Mouse (Mus musculus) cerebellum, postnatal 36 days (tissue): Measurements from ENCODE around the gene Tgfbr3.

Experiments
- DNase-seq, 2 experiments: peaks; one replicate each; pipeline ENCODE4 v3.0.0; 2021 to 2022; ENCODE audit warnings: mixed read lengths in 2 of 2

Tgfbr3 gene

DNA sequence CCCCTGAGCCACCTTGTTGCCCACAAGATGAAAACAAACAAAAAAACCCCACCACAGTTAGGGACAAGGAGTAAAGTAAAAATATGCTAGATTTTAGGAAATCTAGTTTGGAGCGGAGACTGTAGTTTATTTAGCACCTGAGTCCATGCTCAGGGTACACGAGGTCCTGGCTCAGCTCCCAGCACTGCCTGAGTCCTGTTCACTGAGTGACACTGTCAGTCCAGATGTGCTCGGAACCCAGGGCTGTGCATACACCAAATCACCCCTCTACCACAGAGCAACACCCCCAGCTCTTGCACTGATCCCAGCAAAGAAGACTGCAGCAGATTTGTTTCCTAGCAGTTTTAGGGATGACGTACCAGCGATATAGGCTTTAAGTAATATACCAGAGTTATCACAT, 119.6 kb downstream of the Tgfbr3 start:
- no peak for DNase-seq

DNA sequence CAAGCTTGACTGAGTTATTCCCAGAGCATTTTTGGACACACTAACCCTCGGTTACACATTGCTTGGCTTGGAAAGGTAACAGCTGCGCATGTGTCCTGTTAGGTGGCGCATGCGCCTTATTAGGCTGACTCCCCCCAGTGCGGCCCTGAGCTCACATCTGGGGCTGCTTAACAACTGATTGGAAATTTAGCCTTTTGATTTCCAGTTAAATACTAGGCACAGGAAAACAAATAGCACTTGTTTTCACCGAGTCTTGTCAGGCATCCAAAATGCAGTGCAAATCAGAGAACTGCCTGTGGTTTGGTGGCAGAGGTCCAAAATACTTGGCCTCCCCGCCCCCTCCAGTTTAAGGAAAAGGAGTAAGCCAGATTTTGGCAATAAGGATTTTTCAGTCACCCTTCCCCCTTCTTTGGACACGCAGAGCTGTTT, 121.5 kb downstream of the Tgfbr3 start:
- DNase-seq = peak; percentile 62 to 69

DNA sequence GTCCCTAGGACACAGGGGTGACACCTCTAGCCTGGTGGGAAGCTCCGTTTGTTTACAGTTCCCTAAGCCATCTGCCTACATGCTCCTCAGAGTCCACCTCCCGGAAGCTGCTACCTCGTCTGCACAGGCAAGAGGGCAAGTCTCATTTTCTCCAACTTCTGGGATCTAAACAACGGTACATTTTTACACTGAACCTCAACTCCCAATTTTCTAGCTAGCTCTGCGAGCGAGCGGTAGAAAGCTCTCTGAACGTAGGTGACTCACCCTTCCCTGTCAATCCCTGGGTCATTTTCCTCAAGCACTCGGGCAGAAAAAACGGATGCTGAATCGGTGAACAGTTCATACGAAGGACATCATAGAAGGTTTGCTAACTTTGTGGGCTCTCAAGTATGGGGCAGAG, 122.1 kb downstream of the Tgfbr3 start:
- peak; percentile 14 to 40 for DNase-seq

DNA sequence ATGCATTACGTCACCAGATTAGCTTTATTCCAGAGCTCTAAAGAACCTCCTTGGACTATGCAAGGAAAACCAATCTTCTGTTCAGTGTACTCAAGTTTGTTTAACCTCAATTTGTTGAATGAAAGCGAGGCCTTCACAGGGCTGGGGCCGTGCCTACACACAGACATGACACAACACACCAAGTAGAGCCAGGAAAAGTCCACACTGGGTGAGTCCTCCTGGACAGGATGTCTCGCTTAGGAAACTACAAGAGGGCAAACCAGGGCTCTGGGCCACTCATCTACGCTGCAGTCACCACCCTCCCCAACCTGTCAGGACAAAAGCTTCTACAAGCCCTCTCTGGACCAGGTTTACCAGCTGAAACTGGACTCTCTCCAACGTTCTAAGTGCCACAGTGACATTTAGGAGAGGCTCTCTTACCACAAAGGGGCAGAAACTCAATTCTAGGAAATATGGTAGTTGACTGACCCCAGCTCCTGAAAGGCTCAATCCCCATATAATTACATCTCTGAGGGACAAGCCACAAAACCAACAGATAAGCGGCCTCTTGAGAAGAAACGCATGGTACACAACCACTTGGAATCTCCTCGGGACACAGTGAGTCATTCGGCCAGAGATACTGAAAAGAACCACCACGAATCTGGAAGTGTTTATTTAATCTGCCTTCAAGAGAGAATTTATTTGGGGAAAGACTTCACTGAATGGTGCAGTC, 122.6 kb downstream of the Tgfbr3 start:
- DNase-seq = peak in 1 of 2 experiments; percentile 16

DNA sequence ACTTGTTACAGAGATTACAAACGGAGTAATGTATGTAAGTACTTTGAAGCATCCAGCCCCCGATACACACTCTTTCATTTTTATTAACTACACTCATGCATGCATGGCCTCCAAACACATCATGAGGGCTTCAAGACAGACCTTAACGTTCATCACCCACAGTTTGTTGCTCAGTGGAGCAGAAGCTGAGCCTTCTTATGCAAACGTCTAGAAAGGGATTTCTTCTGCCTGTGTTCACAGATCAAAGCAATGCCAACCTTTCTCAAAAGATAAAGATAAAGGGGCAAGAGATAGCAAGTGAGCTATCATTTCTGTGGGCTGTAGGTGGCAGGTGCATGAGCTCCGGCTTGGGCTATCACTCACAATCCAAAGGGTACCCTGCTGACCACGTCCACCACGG, 123.7 kb downstream of the Tgfbr3 start:
- no peak for DNase-seq

DNA sequence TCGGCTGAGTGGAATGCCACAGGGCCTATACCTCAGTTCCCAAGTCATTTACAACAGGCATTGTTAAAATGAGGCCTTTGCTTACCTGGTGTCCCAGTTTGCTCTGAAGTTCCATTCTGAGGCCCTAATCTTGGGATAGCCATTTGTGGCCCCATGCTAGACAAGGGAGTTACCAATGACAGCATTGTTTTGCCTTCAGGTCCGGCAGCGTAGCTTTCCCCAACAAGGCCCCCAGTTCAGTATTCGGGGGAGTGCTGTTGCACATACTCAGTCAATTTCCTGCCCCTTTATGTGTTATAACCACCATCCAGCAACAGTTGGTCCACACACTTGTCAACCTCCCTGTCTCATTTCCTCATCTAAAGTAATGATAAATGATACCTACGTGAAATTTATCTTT, 124.2 kb downstream of the Tgfbr3 start:
- no peak for DNase-seq

DNA sequence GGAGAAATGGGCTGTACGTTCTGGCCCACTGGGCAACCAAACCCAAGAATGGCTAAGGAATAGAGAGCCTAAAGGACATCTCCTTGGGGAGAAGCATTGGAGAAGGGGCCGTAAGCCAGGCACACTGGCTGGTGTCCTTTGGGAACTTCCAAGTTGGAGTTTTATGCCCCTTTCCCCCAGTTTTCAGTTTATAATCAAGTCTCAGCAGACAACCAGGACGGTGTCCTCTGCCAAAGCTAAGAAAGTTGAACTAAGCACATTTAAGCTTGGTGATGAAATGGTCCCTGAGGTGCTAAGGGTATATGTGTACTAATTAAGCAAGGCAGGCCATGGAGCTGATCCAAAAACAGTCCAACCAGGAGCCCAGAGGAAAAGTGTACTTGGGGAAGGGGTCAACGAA, 124.6 kb downstream of the Tgfbr3 start:
- DNase-seq = no peak

DNA sequence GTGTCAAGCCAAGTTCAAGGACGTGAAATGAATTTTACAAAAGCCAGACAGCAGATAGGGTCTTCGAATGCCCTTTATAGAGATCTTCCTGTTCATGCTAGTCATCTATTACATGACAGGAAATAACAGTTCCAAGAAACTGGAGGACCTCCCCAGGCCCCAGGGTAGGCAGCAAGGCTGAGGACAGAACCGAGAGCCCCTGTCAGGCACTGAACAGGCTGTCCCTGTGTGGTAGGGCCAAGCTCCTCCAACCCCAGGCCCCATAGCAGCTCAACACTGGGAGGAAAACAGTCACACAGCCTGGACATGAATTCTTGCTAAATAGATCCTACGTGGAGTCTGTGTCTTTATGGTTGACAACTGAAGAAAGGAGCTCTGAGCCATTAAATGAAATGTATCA, 125.3 kb downstream of the Tgfbr3 start:
- no peak for DNase-seq

DNA sequence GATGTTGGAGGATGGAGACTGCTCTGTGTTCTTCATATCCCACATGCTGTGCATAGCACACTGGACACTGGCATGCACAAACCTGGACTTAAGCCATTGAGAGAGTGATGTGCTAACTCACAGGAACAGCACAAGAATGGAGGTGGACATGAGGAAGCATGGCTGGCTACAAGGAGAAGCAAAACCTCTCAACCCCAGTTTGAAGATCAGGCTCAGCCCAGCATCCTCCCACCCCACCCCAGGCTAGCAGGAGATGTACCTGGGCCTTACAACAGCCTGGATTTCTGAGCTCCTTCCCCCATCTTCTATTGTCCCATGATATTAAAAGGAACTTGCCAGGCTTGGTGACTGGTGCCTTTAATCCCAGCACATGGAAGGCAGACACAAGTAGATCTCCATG, 126.1 kb downstream of the Tgfbr3 start:
- DNase-seq = no peak

DNA sequence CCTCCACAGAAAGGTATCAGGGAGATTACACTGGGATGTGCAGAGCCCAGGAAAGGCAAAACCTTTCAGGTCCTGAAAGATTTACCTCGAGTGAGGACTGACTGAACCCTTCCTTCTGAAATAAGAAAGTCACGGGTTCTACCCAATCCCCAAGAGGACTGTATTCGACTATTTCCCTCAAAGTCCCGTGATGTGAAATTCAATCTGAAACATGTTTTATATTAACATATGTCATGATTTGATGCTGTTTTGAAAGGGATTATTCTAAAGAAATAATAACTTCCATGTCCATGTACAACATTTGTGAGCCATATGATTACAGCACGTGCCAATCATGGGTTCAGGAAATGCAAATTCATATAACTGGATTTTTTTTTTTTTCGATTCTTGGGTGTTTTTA, 126.6 kb downstream of the Tgfbr3 start:
- DNase-seq = no peak

DNA sequence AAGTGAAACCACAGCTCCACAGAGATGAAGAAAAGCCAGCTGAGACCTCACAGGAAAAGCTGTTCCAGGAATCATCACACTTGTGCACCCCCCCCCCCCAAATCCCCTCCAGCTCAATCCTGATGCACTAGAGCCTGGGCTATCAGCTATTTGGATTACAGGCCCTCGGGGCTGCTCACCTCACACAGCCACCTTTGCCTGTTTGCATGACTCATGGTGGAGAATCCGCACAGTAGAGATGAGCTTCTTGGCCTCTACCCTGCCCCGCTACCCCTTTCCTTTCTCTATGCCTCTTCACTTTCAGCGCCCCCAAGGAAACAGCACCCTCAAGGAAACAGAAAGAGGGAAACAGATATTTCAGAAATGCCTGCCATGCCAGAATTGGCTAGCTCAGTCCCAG, 127.1 kb downstream of the Tgfbr3 start:
- no peak for DNase-seq

DNA sequence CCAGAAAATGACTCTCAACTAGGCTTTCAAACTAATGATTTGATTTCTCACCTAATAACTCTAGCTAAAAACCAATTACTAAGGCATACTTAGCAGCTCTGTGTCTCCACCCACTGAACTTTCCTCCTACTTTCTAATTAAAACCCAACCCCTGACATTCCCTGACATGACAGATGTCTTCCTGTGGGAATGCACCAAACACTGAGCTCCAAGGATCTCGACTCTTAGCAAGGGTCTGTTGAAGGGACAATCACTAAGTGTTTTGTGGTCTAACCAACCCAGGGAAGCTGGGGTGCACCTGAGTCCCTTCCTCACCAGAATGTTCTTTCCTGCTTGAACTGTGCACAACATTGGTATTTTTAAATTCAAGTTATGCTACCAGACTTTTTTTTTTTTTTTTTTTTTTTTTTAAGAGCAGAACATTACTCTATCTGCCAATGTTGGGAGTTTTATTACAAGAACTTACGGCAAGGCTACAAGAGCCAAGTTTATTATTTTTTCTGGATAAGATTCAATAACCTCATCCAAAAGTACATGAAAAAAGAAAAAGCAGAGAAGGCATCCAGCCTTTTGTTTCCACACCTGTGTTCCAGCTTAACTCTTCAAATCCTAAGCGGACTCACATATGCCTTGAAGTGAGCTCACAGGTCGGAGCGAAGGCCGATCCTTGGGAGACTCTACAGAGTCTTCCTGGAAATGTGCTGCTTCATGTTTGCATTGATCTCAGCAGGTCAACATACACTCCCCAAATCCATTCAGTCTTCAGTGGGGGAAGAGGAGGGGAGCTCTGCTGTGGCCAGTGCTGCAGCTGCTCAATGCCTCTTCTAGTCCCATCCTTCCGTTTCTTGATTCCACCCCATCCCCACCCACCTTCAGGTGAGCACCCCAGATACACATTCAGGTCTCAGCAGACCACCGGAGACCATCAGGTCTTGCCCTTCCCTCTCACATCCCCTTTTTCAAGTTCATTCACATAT, 129.2 kb downstream of the Tgfbr3 start:
- no peak for DNase-seq

DNA sequence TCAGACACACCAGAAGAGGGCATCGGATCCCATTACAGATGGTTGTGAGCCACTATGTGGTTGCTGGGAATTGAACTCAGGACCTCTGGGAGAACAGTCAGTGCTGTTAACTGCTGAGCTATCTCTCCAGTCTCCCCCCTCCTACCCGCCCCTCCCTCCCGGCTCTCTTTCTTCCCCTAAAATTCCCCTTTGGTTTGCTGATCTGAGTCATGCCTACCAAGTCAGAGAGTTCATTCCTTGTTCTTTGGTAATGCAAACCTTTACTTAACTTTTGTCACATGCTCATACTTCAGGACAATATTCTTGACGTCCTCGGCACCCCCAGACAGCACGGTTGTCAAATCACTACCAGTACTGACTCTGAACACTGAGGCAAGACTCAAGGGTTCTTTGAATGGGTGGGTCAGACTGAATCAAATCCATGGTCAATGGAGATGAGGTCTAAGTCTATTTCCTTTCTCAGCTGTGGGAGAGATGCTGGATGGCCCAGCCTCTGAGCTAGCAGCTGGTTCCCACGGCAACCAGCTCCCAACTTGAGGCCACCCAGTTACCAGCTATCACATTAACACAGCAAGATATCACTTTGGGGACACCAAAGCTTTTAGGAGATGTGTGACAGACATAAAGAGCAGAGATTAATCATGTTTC, 130.8 kb downstream of the Tgfbr3 start:
- DNase-seq = no peak

DNA sequence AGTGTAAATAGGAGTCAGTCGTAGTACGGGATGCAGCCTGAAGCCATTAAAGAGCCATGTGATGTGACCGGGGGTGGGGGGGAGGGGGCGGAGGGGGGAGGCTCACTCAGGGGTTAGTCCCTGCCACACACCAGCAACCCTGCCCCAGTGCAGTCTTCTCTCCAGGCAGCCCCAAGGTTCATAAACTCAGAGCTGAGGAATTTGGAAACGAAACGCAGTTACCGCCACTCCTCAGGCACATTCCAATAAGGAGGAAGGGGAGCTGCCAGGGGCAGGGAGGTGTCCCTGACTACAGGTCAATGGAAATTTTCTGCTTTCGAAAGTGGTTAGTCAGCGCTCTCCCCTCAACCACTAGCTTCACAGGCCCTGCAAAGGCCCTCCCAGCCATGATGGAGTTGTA, 132.0 kb downstream of the Tgfbr3 start:
- DNase-seq = no peak

DNA sequence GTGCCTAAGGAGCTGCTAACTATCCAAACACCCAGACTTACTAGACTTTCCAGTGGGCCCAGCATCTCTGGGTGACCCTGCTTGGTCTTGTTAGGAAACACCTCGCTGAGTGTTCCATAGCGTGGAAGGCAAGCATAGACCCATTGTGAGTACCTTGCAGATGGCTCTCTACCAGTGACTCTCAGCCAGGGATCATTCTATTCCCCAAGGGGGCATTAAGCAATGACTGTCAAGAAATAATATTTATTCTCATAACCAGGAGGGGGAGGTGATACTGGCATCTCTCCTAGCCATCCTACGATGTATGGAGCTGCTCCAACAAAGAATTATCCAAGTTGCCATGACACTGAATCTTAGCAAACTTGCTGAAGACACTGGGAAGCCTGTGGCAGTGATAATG, 133.3 kb downstream of the Tgfbr3 start:
- DNase-seq = no peak

DNA sequence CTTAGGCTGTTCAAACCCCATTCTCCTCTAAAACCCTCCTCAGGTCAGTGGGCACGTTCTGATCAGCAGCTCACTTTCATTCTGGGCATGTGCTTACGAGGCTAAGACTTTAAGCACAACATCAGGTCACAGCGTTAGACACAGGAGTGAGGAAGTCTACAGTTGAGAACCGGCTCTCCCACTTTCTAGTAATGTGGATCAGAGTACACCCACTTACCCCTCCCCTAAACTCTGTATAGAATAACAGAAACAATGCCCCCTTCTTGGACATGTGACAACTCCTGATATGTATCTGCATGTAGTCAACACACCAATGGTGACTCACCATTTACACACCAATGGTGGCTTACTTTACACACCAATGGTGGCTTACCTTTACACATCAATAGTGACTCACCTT, 136.4 kb downstream of the Tgfbr3 start:
- DNase-seq = no peak

DNA sequence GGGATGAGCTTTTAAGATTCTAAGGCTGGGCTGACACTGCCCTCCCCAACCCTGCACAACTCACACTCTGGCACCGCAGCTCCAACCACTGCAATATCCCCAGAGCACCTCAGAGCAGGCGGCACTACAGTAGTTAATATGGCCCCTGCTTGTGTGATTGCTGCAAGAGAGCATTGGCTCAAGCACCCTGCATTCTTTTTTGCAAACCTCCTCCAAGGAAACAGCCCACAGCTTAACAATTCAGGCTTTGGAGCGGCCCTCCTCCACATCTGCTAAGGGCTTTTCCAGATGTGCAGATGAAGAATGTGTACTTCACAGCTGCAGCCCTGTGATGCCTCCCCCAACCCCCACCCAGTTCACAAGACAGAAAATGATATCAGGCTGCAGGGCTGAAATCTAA, 138.1 kb downstream of the Tgfbr3 start:
- no peak for DNase-seq

DNA sequence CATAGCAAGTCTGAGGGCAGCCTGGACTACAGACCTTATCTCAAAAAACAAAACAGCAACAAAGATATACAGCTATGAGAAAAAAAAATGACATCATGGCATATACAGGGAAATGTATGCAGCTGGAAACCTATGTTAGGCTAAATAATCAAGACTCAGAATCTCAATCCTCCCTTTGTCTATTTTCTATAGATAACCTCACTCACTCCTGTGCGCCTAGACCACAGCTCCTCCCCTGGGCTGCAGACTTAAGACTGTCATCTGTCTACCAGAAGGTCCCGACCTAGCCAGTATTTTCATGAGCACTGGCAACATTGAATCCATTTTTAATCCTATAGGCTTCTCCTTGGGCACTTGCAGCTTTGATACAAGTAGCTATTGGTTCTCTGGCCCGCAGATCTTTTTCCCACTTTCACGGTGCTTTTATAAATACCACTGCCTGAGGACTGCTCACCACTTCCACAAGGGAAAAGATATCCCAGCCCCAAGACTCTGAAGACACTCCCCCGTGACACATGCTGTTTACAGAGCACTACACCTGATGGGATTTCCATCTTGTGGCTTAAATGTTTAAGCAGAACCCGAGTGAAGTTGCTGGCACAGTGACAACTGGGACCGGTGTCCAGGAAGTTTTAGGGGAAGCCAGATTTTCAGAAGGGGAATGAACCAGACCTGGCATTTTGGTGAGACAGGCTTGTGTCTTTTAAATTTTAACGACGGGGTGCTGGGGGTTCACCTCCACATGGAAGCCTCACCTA, 138.7 kb downstream of the Tgfbr3 start:
- DNase-seq = peak; percentile 17 to 20

DNA sequence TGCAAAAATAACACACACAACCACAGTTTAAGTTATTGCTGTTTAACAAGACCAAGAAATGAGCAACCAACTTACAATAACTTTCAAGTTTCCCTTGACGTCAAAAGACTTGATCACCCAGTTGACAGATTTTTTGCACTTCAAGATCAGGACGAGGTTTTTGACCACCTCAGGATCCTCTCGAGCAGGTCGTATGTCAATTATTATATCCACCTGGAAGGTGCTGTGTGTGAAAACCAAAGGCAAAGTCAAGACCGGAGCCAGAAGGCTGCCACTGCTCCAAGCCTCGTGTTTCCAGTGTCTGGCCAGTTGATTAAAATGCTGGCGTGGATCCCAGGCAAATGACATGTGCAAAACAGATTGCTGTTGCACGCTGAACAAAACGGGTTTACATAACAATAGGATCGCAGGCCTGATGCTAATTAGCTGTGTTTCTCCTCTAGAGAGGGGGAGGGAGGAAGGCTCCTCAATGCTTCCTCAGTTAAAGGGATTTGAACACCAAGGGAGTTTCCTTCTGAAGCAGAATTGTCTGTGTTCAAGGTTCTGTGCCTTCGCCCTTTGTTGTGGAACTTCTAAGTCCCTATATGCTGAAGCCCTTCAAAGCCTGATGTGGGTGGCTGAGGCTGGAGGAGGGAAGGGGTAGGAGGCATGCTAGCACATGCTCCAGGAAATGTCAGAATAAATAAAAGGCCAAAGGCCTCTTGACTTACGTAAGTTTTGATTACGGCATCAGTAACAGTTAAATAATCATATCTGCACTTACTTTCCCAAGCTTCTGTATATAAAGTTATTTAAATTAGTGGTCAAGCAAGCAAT, 141.3 kb downstream of the Tgfbr3 start:
- DNase-seq = peak; percentile 33 to 47

DNA sequence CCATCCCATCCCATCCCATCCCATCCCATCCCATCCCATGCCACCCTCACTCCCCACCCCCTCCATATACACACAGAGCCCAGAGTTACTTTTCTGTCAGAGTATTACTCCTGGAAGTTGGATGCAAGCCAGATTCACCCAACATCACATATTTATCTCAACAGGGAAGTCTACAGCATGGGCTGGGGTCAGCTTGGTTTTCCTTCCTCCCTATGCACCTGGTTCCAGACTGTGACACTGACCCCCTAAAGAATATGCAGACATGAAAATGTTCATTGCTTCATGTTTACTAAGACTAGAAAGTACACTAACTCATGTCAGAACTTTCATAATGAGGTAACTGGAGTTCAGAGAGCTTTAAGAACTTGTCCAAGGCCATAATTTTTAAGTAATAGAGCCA, 142.0 kb downstream of the Tgfbr3 start:
- DNase-seq = no peak

DNA sequence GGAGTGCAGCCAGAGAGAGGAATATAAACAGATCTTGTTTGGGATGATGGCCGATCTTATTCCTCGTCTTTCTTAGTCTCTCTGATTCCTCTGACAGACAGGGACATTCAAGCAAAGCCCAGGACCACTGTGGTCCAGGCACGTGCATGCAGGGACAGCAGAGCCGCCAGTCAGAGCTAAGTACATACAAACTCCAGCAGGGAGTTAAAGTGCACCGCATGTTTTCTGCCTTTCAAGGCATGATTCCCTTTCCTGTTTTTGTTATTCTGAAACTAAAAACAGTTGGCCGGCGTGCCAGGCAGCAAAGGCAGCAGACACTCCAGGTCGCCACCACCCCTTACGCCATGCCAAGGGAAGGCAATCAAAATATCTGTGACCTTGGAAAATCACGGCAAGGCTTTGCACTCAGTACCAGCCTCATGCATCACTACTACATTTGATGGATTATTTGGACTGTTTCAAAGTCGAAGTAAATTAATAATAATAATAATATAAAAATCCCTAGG, 143.3 kb downstream of the Tgfbr3 start:
- no peak for DNase-seq

DNA sequence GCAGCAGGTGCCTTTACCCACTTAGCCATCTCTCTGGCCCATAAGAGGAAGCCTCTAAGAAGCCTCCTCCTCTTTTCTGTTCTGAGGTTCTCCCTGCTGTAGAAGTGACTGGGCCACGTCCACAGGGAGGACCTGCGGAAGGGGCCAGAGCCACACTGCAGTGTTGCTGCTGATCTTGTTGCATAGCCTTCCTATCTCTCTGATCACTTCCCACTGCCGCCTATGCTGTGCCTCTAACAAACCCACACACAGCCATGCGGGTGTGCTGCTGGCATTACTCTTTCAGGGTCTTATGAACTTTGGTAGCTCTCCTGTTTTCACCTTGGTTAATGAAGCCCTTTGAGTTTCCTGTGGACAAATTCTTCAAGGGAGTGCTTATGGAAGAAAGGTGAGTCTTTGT, 144.3 kb downstream of the Tgfbr3 start:
- no peak for DNase-seq
